12 mouse cellular contexts compared by ENCODE assay signal in genomic region chr16:95834556-95835288, GRCm38 (mm10).
DNase-seq lines count a peak whose midpoint lies in the region; ATAC-seq and TF ChIP-seq lines count a peak whose summit lies in the region.
"Had no signal": no experiment of that assay in that cellular context is flagged by ENCODE, and none has a peak within 500 bp of the region (broad histone marks: within the 10 kb centered on the region; RNA-seq: fewer than 3 reads in every experiment).

No protein-coding gene starts in this region.

- H3K4me2 ChIP-seq in hindbrain, postnatal 0 days (ENCODE audit: low read depth, low read length): no peak overlapping the region
- H3K4me2 ChIP-seq in hindbrain, embryonic 13.5 days: no peak overlapping the region
- H3K4me2 ChIP-seq: hindbrain, embryonic 14.5 days had no signal

- H3K4me3 ChIP-seq in hindbrain, postnatal 0 days (ENCODE audit: low read length): no peak overlapping the region
- no peak overlapping the region for H3K4me3 ChIP-seq in hindbrain, embryonic 13.5 days
- H3K4me3 ChIP-seq in embryonic facial prominence, embryonic 10.5 days: no peak overlapping the region
- H3K4me3 ChIP-seq in limb, embryonic 10.5 days: no peak overlapping the region

- no peaks in the 10 kb centered on the region for H3K36me3 ChIP-seq in hindbrain, postnatal 0 days (ENCODE audit: insufficient read depth, low read length)
- H3K36me3 ChIP-seq in hindbrain, embryonic 13.5 days: no peaks in the 10 kb centered on the region
- no peaks in the 10 kb centered on the region for H3K36me3 ChIP-seq in embryonic facial prominence, embryonic 10.5 days (replicated peaks)
- no peaks in the 10 kb centered on the region for H3K36me3 ChIP-seq in limb, embryonic 10.5 days

- peak; percentile 30 for DNase-seq in hindbrain, postnatal 0 days (ENCODE audit: low spot score)
- peak; percentile 90 for DNase-seq in NIH3T3 (ENCODE audit: low read depth)
- DNase-seq in embryonic facial prominence, embryonic 10.5 days (ENCODE audit: low spot score): peak; percentile 43
- DNase-seq in limb, embryonic 10.5 days (ENCODE audit: low spot score): no peak
- no peak for DNase-seq in right cerebral cortex, postnatal 14 days
- no peak for DNase-seq in cerebellum, adult 11-12 months
- DNase-seq: adrenal gland, postnatal 25 days; cerebellum, adult 9-11 months; layer of hippocampus, postnatal 36 days; liver, postnatal 0 days had no signal

- H3K9ac ChIP-seq in hindbrain, postnatal 0 days (replicated peaks; ENCODE audit: low read length): no peak overlapping the region
- H3K9ac ChIP-seq in hindbrain, embryonic 13.5 days: no peak overlapping the region
- H3K9ac ChIP-seq: hindbrain, embryonic 14.5 days; liver, postnatal 0 days had no signal

- no peak overlapping the region for H3K27ac ChIP-seq in hindbrain, postnatal 0 days
- H3K27ac ChIP-seq in hindbrain, embryonic 13.5 days: no peak overlapping the region
- H3K27ac ChIP-seq in embryonic facial prominence, embryonic 10.5 days (replicated peaks): peak overlapping the region; percentile 66
- peak overlapping the region; percentile 81 for H3K27ac ChIP-seq in limb, embryonic 10.5 days

- H3K27me3 ChIP-seq in hindbrain, postnatal 0 days (ENCODE audit: insufficient read depth, low read length): no peaks in the 10 kb centered on the region
- H3K27me3 ChIP-seq in hindbrain, embryonic 13.5 days: no peaks in the 10 kb centered on the region
- H3K27me3 ChIP-seq in embryonic facial prominence, embryonic 10.5 days (replicated peaks; ENCODE audit: low read depth, poor library complexity, severe bottlenecking): no peaks in the 10 kb centered on the region
- H3K27me3 ChIP-seq in limb, embryonic 10.5 days (ENCODE audit: low read depth, poor library complexity, severe bottlenecking): no peaks in the 10 kb centered on the region

- no peaks in the 10 kb centered on the region for H3K9me3 ChIP-seq in hindbrain, postnatal 0 days (ENCODE audit: low read length)
- H3K9me3 ChIP-seq in hindbrain, embryonic 13.5 days: no peaks in the 10 kb centered on the region
- H3K9me3 ChIP-seq in embryonic facial prominence, embryonic 10.5 days: no peaks in the 10 kb centered on the region
- H3K9me3 ChIP-seq in limb, embryonic 10.5 days (replicated peaks): no peaks in the 10 kb centered on the region

- 0 out of 2 replicates have a peak, but pooled peaks cover 5% of the 10 kb centered on the region for H3K4me1 ChIP-seq in hindbrain, postnatal 0 days (ENCODE audit: insufficient read depth, low read length)
- peaks cover 37% of the 10 kb centered on the region for H3K4me1 ChIP-seq in hindbrain, embryonic 13.5 days (replicated peaks)
- peaks cover 57% of the 10 kb centered on the region for H3K4me1 ChIP-seq in embryonic facial prominence, embryonic 10.5 days
- peaks cover 56% of the 10 kb centered on the region for H3K4me1 ChIP-seq in limb, embryonic 10.5 days

- no peak for ATAC-seq in hindbrain, postnatal 0 days
- no peak for ATAC-seq in hindbrain, embryonic 13.5 days (ENCODE audit: low FRiP score)
- ATAC-seq: liver, postnatal 0 days had no signal

- 37% methylated on average over 11 of the region's 11 CpGs for WGBS in hindbrain, postnatal 0 days
- 59% methylated on average over 11 of the region's 11 CpGs for WGBS in hindbrain, embryonic 13.5 days
- WGBS in embryonic facial prominence, embryonic 10.5 days: 37% methylated on average over 11 of the region's 11 CpGs
- WGBS in limb, embryonic 10.5 days: 53% methylated on average over 11 of the region's 11 CpGs

- no peak for TF ChIP-seq CTCF in hindbrain, postnatal 0 days (IDR thresholded peaks at IDR 0.05; ENCODE audit: low read depth)

Comparison
In these comparisons a context has a peak if more than half of its experiments do, and no peak if none do; other contexts are left out.
1. DNase-seq: peak in hindbrain, postnatal 0 days (single experiment), NIH3T3 (single experiment) and embryonic facial prominence, embryonic 10.5 days (single experiment); none in limb, embryonic 10.5 days (single experiment), right cerebral cortex, postnatal 14 days (single experiment) and cerebellum, adult 11-12 months (single experiment).
2. H3K27ac ChIP-seq: peak in embryonic facial prominence, embryonic 10.5 days (single experiment) and limb, embryonic 10.5 days (single experiment); none in hindbrain, postnatal 0 days (single experiment) and hindbrain, embryonic 13.5 days (single experiment).